Mouse (Mus musculus) liver, embryonic 14.5 days (tissue): Measurements from ENCODE around the gene Zfp13. TPM values are rescaled to one million over a fixed set of nuclear protein-coding genes. Genes with fewer than 3 reads are reported as not detected.
A peak's percentile ranks its signal among the peaks of the same experiment; 100 is the strongest.

Experiments used
- ATAC-seq: fragments of 200-750 bp; cut with Nextera tagmentation; 2 replicates; pipeline ENCODE4 v1.8.0; 2017; ENCODE audit warnings: moderate number of reproducible peaks, mild to moderate bottlenecking, moderate library complexity; ENCODE audit not compliant: insufficient read depth
- DNase-seq, 3 experiments: peaks; one replicate each; pipeline ENCODE4 v3.0.0-alpha.2; 2012 to 2013; ENCODE audit warnings: low read depth in 3 of 3, low spot score in 3 of 3
- H3K27ac ChIP-seq: fragments of 300-500 bp; sonication (generic); 2 replicates; pipeline ENCODE4 v1.5.1; 2014; ENCODE audit warnings: moderate library complexity, mild to moderate bottlenecking, control low read depth, inconsistent platforms
- H3K27me3 ChIP-seq: fragments of 300-500 bp; sonication (generic); 2 replicates; pipeline ENCODE4 v1.6.1; 2014; ENCODE audit warnings: mild to moderate bottlenecking, low read length, moderate library complexity; ENCODE audit not compliant: control insufficient read depth, insufficient read depth
- H3K36me3 ChIP-seq: fragments of 300-500 bp; sonication (generic); replicated peaks from 2 replicates; pipeline ENCODE4 v1.6.1; 2014; ENCODE audit warnings: low read depth; ENCODE audit not compliant: control insufficient read depth, insufficient read depth
- H3K4me1 ChIP-seq, 2 experiments: fragments of 200-500 bp in 1 of 2; fragments of 300-500 bp in 1 of 2; sonication (generic) in 1 of 2; replicated peaks; 2 replicates each; pipeline ENCODE4 v1.6.1; 2012 to 2014; ENCODE audit warnings: antibody characterized with exemption in 1 of 2, inconsistent platforms in 1 of 2, low read length in 1 of 2; ENCODE audit not compliant: control insufficient read depth in 2 of 2, insufficient read depth in 2 of 2
- H3K4me2 ChIP-seq: fragments of 300-500 bp; sonication (generic); 2 replicates; pipeline ENCODE4 v1.6.1; 2014; ENCODE audit warnings: low read depth, mild to moderate bottlenecking, control low read depth, moderate library complexity
- H3K4me3 ChIP-seq, 2 experiments: fragments of 200-500 bp in 1 of 2; fragments of 300-500 bp in 1 of 2; sonication (generic) in 1 of 2; 2 replicates each; pipeline ENCODE4 v1.5.1; 2012 to 2014; ENCODE audit warnings: low read depth in 2 of 2, low read length in 2 of 2, mild to moderate bottlenecking in 2 of 2, control low read depth in 1 of 2, inconsistent platforms in 1 of 2, moderate library complexity in 1 of 2; ENCODE audit not compliant: insufficient read depth in 1 of 2
- H3K9ac ChIP-seq: fragments of 300-500 bp; sonication (generic); replicated peaks from 2 replicates; pipeline ENCODE4 v1.6.1; 2014; ENCODE audit warnings: mild to moderate bottlenecking, control low read depth, moderate library complexity
- H3K9me3 ChIP-seq: fragments of 300-500 bp; sonication (generic); 2 replicates; pipeline ENCODE4 v1.6.1; 2016; ENCODE audit warnings: low read length, mixed read lengths; ENCODE audit not compliant: control insufficient read depth
- CTCF ChIP-seq: IDR thresholded peaks from 2 replicates; pipeline ENCODE4 v1.5.1; 2016; ENCODE audit warnings: antibody characterized with exemption, low read depth, control low read depth
- EP300 ChIP-seq: IDR thresholded peaks from 2 replicates; pipeline ENCODE4 v1.6.1; 2016; ENCODE audit warnings: antibody characterized with exemption, low read depth
- WGBS: fragments of 180-500 bp; shearing (Covaris S2); extraction: QIAGEN DNeasy Blood & Tissue Kit; methylation state at CpG from one replicate; pipeline ENCODE4 v1.1.7; 2014; ENCODE audit not compliant: insufficient replicate concordance; 5-methylcytosine and 5-hydroxymethylcytosine counted together
- polyA plus RNA-seq, 2 experiments: library from polyadenylated mRNA; depleted of rRNA in 1 of 2; stranded (reverse) in 1 of 2; unstranded in 1 of 2; fragments of >200 nt; fragmentation: Nextera tagmentation in 1 of 2; extraction: Ambion mirVana in 1 of 2; gene quantifications; 2 replicates each; pipeline versions ENCODE4 v1.2.1 to v1.2.3; 2012 to 2014

The Zfp13 gene
- polyA plus RNA-seq, 2 experiments: 1.3 to 1.9 TPM

DNA sequence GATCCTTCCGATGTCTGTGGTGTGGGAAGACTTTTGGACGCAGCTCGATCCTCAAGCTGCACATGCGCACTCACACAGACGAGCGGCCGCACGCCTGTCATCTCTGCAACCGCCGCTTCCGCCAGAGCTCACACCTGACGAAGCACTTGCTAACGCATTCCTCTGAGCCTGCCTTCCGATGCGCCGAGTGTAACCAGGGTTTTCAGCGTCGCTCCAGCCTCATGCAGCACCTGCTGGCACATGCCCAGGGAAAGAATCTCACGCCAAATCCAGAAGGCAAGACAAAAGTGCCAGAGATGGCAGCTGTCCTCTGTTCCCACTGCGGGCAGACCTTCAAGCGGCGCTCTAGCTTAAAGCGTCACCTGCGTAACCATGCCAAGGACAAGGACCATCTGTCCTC is 10.3 kb upstream of the Zfp13 start:
- TF ChIP-seq CTCF (no peak), EP300 (no peak)

DNA sequence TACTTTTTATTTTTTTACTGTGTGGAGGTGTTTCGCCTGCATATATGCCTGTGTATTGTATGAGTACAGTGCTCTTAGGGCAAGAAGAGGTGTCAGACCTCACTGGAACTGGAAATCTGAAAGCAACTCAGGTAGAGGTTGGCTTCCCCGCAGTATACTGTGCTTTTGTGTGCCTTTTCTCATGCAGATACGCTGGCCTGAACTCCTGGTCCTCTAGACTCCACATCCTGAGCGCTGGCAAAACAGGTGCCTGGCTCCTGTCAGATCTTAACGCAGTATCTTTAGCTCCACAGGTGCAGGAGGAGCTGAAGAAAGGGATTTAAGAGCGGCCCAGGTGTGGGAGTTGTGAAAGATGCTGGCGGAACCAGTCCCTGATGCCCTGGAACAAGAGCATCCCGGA is 5.9 kb upstream of the Zfp13 start:
- 71% methylated on average over 8 of the region's 8 CpGs for WGBS

More for the DNA sequence above, 10.3 kb upstream of the Zfp13 start:
- H3K4me3 ChIP-seq: no peak overlapping the region
- ATAC-seq (no peak), DNase-seq (no peak)
- no peak overlapping the region for H3K9ac ChIP-seq
- H3K4me2 ChIP-seq: no peak overlapping the region
- H3K36me3 ChIP-seq: no peaks in the 10 kb centered on the region
- H3K27ac ChIP-seq: no peak overlapping the region
- WGBS: 84% methylated on average over 24 of the region's 24 CpGs
- H3K27me3 ChIP-seq: no peaks in the 10 kb centered on the region
- no peaks in the 10 kb centered on the region for H3K4me1 ChIP-seq
- no peaks in the 10 kb centered on the region for H3K9me3 ChIP-seq

DNA sequence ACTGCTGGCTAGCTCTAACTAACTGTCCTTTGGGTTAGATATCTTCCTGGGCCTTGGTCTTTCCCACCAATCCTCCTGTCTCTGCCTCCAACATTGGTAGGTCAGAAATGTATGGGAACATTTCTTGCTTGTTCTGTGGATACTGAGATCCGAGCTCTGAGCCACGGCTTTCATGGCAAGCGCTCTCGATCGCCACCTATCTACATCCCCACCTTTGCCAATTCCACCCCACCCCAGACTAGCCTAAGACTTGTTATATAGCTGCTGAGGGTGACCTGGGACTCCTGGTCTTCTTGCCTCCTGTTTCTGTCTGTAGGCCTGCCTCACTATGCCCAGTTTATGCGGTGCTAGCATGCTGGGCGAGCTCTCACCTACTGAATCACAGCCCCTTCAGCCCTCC is 5.1 kb upstream of the Zfp13 start:
- TF ChIP-seq EP300 (no peak), CTCF (peak; percentile 27; the same call in 1 of the 2 replicates)
- no peak for ATAC-seq
- H3K4me1 ChIP-seq: peaks cover 0 to 5% of the 10 kb centered on the region in 2 experiments; a peak in 2 of 4 replicates

More for the DNA sequence above, 5.9 kb upstream of the Zfp13 start:
- Histone ChIP-seq H3K36me3 (no peaks in the 10 kb centered on the region), H3K27me3 (no peaks in the 10 kb centered on the region), H3K4me3 (no peak overlapping the region), H3K27ac (no peak overlapping the region), H3K4me2 (no peak overlapping the region), H3K9ac (no peak overlapping the region), H3K9me3 (no peaks in the 10 kb centered on the region), H3K4me1 (no peaks in the 10 kb centered on the region)
- no peak for DNase-seq
- no peak for TF ChIP-seq CTCF
- TF ChIP-seq EP300: no peak
- ATAC-seq: no peak

GRCm38 (mm10) chr17:23603542-23603941 is 4.3 kb upstream of the Zfp13 start:
- no peak for ATAC-seq
- no peak overlapping the region for H3K27ac ChIP-seq
- 40% methylated on average over 2 of the region's 2 CpGs for WGBS
- no peaks in the 10 kb centered on the region for H3K27me3 ChIP-seq
- no peaks in the 10 kb centered on the region for H3K36me3 ChIP-seq
- peaks cover 0 to 6% of the 10 kb centered on the region in 2 experiments; a peak in 2 of 4 replicates for H3K4me1 ChIP-seq
- H3K9ac ChIP-seq: no peak overlapping the region
- no peak for DNase-seq
- H3K4me3 ChIP-seq: no peak overlapping the region
- no peak overlapping the region for H3K4me2 ChIP-seq
- H3K9me3 ChIP-seq: no peaks in the 10 kb centered on the region
- TF ChIP-seq EP300 (no peak), CTCF (peak; percentile 66)

More for the DNA sequence above, 5.1 kb upstream of the Zfp13 start:
- no peak overlapping the region for H3K9ac ChIP-seq
- H3K36me3 ChIP-seq: no peaks in the 10 kb centered on the region
- DNase-seq: no peak
- H3K27me3 ChIP-seq: no peaks in the 10 kb centered on the region
- no peak overlapping the region for H3K4me3 ChIP-seq
- H3K4me2 ChIP-seq: no peak overlapping the region
- no peaks in the 10 kb centered on the region for H3K9me3 ChIP-seq
- H3K27ac ChIP-seq: no peak overlapping the region
- 63% methylated on average over 7 of the region's 7 CpGs for WGBS

- no peak overlapping the region for H3K27ac ChIP-seq
- no peaks in the 10 kb centered on the region for H3K27me3 ChIP-seq
- no peaks in the 10 kb centered on the region for H3K9me3 ChIP-seq
- H3K36me3 ChIP-seq: no peaks in the 10 kb centered on the region
- no peak overlapping the region for H3K4me3 ChIP-seq
- no peak for DNase-seq
- WGBS: 28% methylated on average over 8 of the region's 8 CpGs
- TF ChIP-seq CTCF (no peak), EP300 (no peak)
- peaks cover 0 to 9% of the 10 kb centered on the region in 2 experiments; a peak in 2 of 4 replicates for H3K4me1 ChIP-seq
- H3K4me2 ChIP-seq: no peak overlapping the region
- no peak for ATAC-seq
- no peak overlapping the region for H3K9ac ChIP-seq
Measured at GRCm38 (mm10) chr17:23603077-23603476, 3.8 kb upstream of the Zfp13 start.
